Mouse (Mus musculus): ENCODE measurements at regions not wholly inside any gene's neighbourhood (a gene's known extent, or its start where the extent isn't known, plus 50 kb on each side); places are given as distances from the start of the nearest gene placed in this dataset.

DNA sequence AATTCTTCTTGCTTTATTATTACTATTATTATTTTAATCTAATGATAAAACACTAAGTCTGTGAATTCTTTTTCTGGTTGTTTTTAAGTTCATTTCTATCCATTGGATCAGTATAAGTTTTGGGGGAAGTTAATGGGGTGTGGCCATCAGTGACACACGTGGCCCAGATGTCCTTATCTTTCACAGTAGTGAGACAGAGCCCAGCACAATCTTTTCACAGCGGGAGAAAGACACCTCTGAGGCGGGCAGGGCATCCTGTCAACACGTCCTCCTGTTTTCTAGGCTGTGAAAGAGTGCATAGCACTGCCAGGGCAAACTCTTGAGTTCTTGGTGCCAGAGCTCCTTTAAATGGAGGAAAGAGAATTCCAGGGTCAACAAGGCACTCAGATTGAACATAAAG is 162.1 kb downstream of the Ifng start:
- peaks cover 7 to 18% of the 10 kb centered on the region in 2 experiments; a peak in 2 of 4 replicates for H3K4me1 ChIP-seq (ENCODE audit: control insufficient read depth in 1 of 2, insufficient read depth in 2 of 2)
- TF ChIP-seq HCFC1 (IDR thresholded peaks at IDR 0.05; ENCODE audit: low read depth, low read length) = no peak
- no peak for TF ChIP-seq BHLHE40 (IDR thresholded peaks at IDR 0.05; ENCODE audit: low read depth, low read length)
- no peak for TF ChIP-seq SMC3 (IDR thresholded peaks at IDR 0.05; ENCODE audit: low read depth, low read length)
- no peak for TF ChIP-seq TCF12 (IDR thresholded peaks at IDR 0.05; ENCODE audit: low read depth, low read length)
- TF ChIP-seq GABPA (IDR thresholded peaks at IDR 0.05; ENCODE audit: insufficient replicate concordance, low read depth, low read length) = no peak
- no peak for TF ChIP-seq ETS1 (conservative IDR thresholded peaks at IDR 0.05; ENCODE audit: low read depth, low read length)
- TF ChIP-seq MYC (IDR thresholded peaks at IDR 0.05; ENCODE audit: low read depth, low read length) = no peak
- no peak for TF ChIP-seq ZMIZ1 (IDR thresholded peaks at IDR 0.05; ENCODE audit: low read depth, low read length)
- no peak for TF ChIP-seq KAT2A (IDR thresholded peaks at IDR 0.05; ENCODE audit: insufficient replicate concordance, low read length)
- TF ChIP-seq NRF1 (IDR thresholded peaks at IDR 0.05; ENCODE audit: low read depth, low read length) = no peak
- TF ChIP-seq CHD1 (IDR thresholded peaks at IDR 0.05; ENCODE audit: low read depth, low read length) = no peak
- no peak for TF ChIP-seq PAX5 (IDR thresholded peaks at IDR 0.05; ENCODE audit: low read length)
- TF ChIP-seq USF1 (IDR thresholded peaks at IDR 0.05; ENCODE audit: low read depth, low read length) = no peak
- no peak for TF ChIP-seq CHD2 (IDR thresholded peaks at IDR 0.05; ENCODE audit: low read length)
- no peak for TF ChIP-seq TBP (conservative IDR thresholded peaks at IDR 0.05; ENCODE audit: low read depth, low read length)
- no peak for TF ChIP-seq UBTF (IDR thresholded peaks at IDR 0.05; ENCODE audit: low read depth, low read length)
- no peak for TF ChIP-seq ZKSCAN1 (IDR thresholded peaks at IDR 0.05; ENCODE audit: borderline replicate concordance, low read depth, low read length)
- TF ChIP-seq POLR2A (IDR thresholded peaks at IDR 0.05; ENCODE audit: low read depth, low read length) = no peak
- TF ChIP-seq RAD21 (IDR thresholded peaks at IDR 0.05; ENCODE audit: low read depth, low read length) = no peak
- no peaks in the 10 kb centered on the region for H3K9me3 ChIP-seq (replicated peaks; ENCODE audit: low read length)
- no peak overlapping the region for H3K4me3 ChIP-seq (replicated peaks in 1 of 3; ENCODE audit: low read depth in 2 of 3, low read length in 2 of 3, poor library complexity in 1 of 3)
- no peak overlapping the region for H3K9ac ChIP-seq (ENCODE audit: insufficient read depth, low read depth)
- no peaks in the 10 kb centered on the region for H3K27me3 ChIP-seq (replicated peaks)
- DNase-seq (ENCODE audit: extremely low read depth) = no peak
- no peaks in the 10 kb centered on the region for H3K79me2 ChIP-seq (replicated peaks; ENCODE audit: control insufficient read depth, extremely low read depth, insufficient read depth, poor library complexity, severe bottlenecking)
- in situ Hi-C loops (cut with MboI; ENCODE audit: low pct_ligation_motif_present, low pct_unique_long_range_greater_than_20kb, low sequenced_read_pairs) = loop anchor here (10.0 kb wide), 1 partner anchor 452 kb away; no protein-coding TSS in a partner anchor
- no peak overlapping the region for H3K4me2 ChIP-seq (ENCODE audit: insufficient read depth, low read depth, poor library complexity, severe bottlenecking)
- H3K36me3 ChIP-seq (replicated peaks in 1 of 2; ENCODE audit: control insufficient read depth in 1 of 2, insufficient read depth in 1 of 2, low read length in 1 of 2) = no peaks in the 10 kb centered on the region
- no peak overlapping the region for H3K27ac ChIP-seq (ENCODE audit: insufficient read depth, low read depth)
- dilution Hi-C loops (cut with MboI; ENCODE audit: extremely low pct_ligation_motif_present, extremely low pct_unique_long_range_greater_than_20kb, low sequenced_read_pairs) = no loop called here

DNA sequence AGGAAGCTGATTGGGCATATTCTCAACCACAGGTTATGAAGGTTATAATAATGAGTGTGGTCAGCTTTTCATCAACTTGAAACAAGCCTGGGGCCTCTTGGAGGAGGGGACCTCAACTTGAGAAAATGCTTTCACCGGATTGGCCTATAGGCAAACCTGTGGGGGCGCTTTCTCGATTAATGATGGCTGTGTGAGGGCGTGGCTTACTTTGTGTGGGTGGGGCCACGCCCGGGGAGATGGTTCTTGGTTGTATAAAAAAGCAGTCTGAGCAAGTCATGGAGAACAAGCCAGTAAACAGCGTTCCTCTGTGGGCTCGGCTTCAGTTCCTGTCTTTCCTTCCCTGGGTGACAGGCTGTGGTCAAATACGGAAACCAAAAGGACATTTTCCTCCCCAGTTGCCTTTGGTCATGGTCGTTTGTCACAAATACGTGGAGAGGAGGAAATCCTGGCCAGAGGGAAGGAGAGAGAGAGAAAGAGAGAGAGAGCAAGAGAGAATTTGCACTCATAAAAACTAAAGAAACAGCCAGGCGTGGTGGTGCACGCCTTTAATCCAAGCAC is 163.1 kb downstream of the Ifng start:
- in situ Hi-C loops (cut with MboI; ENCODE audit: low pct_ligation_motif_present, low pct_unique_long_range_greater_than_20kb, low sequenced_read_pairs) = loop anchor here (10.0 kb wide), 1 partner anchor 451 kb away; no protein-coding TSS in a partner anchor
- H3K27ac ChIP-seq (ENCODE audit: insufficient read depth, low read depth) = no peak overlapping the region
- no peak overlapping the region for H3K4me3 ChIP-seq (replicated peaks in 1 of 3; ENCODE audit: low read depth in 2 of 3, low read length in 2 of 3, poor library complexity in 1 of 3)
- H3K36me3 ChIP-seq (replicated peaks in 1 of 2; ENCODE audit: control insufficient read depth in 1 of 2, insufficient read depth in 1 of 2, low read length in 1 of 2) = no peaks in the 10 kb centered on the region
- no peaks in the 10 kb centered on the region for H3K79me2 ChIP-seq (replicated peaks; ENCODE audit: control insufficient read depth, extremely low read depth, insufficient read depth, poor library complexity, severe bottlenecking)
- no peak for DNase-seq (ENCODE audit: extremely low read depth)
- dilution Hi-C loops (cut with MboI; ENCODE audit: extremely low pct_ligation_motif_present, extremely low pct_unique_long_range_greater_than_20kb, low sequenced_read_pairs) = no loop called here
- H3K27me3 ChIP-seq (replicated peaks) = no peaks in the 10 kb centered on the region
- H3K9me3 ChIP-seq (replicated peaks; ENCODE audit: low read length) = no peaks in the 10 kb centered on the region
- TF ChIP-seq ELF1 (IDR thresholded peaks at IDR 0.05; ENCODE audit: low read depth, low read length) (no peak), BHLHE40 (IDR thresholded peaks at IDR 0.05; ENCODE audit: low read depth, low read length) (no peak), JUN (IDR thresholded peaks at IDR 0.05; ENCODE audit: insufficient read depth, low read depth, low read length) (no peak), ZKSCAN1 (IDR thresholded peaks at IDR 0.05; ENCODE audit: borderline replicate concordance, low read depth, low read length) (no peak), ZC3H11A (IDR thresholded peaks at IDR 0.05; ENCODE audit: low read depth, low read length) (no peak), TCF12 (IDR thresholded peaks at IDR 0.05; ENCODE audit: low read depth, low read length) (no peak), USF2 (conservative IDR thresholded peaks at IDR 0.05; ENCODE audit: low read depth, low read length) (no peak), RAD21 (IDR thresholded peaks at IDR 0.05; ENCODE audit: low read depth, low read length) (no peak), GABPA (IDR thresholded peaks at IDR 0.05; ENCODE audit: insufficient replicate concordance, low read depth, low read length) (no peak), POLR2A (IDR thresholded peaks at IDR 0.05; ENCODE audit: low read depth, low read length) (no peak), ZMIZ1 (IDR thresholded peaks at IDR 0.05; ENCODE audit: low read depth, low read length) (no peak), MAFK (IDR thresholded peaks at IDR 0.05; ENCODE audit: insufficient replicate concordance, low read length) (no peak), MXI1 (IDR thresholded peaks at IDR 0.05; ENCODE audit: low read depth, low read length) (no peak), MEF2A (IDR thresholded peaks at IDR 0.05; ENCODE audit: borderline replicate concordance, low read depth, low read length) (no peak), IRF4 (IDR thresholded peaks at IDR 0.05; ENCODE audit: low read depth, low read length) (no peak), HCFC1 (IDR thresholded peaks at IDR 0.05; ENCODE audit: low read depth, low read length) (no peak), POLR2AphosphoS2 (IDR thresholded peaks at IDR 0.05; ENCODE audit: low read depth, low read length) (no peak), CHD2 (IDR thresholded peaks at IDR 0.05; ENCODE audit: low read length) (no peak), ETS1 (conservative IDR thresholded peaks at IDR 0.05; ENCODE audit: low read depth, low read length) (no peak)
- no peak overlapping the region for H3K9ac ChIP-seq (ENCODE audit: insufficient read depth, low read depth)
- peaks cover 7 to 14% of the 10 kb centered on the region in 2 experiments; a peak in 2 of 4 replicates for H3K4me1 ChIP-seq (ENCODE audit: control insufficient read depth in 1 of 2, insufficient read depth in 2 of 2)
- H3K4me2 ChIP-seq (ENCODE audit: insufficient read depth, low read depth, poor library complexity, severe bottlenecking) = no peak overlapping the region
